Comparison of ENCODE assay signal across 11 mouse cellular contexts in the genomic region with DNA sequence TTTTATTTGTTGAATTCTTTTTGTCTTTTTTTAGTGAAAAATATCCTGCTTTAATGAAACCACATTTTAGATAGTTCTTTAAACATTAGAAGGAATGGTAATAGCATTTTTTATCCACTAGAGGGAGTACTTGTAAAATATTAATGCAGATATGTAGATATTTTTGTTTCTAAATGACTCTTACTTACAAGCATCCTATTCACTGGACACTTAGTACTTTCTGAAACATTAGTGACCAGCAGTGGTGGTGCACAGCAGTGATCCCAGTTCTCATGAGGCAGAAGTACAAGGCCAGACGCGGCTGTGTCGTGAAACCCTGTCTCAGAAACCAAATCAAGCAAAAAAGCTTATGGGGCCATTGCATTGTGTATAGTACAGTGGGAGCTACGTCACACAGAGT. TPM values are rescaled to one million over a fixed set of nuclear protein-coding genes. Genes with fewer than 3 reads are reported as not detected.
DNase-seq lines count a peak whose midpoint lies in the region; ATAC-seq and TF ChIP-seq lines count a peak whose summit lies in the region.
"Had no signal": no experiment of that assay in that cellular context is flagged by ENCODE, and none has a peak within 500 bp of the region (broad histone marks: within the 10 kb centered on the region; RNA-seq: fewer than 3 reads in every experiment).

No protein-coding gene starts in this region.

- H3K9me3 ChIP-seq in lung, postnatal 0 days (ENCODE audit: low read length): no peaks in the 10 kb centered on the region

- WGBS in heart, adult 2 months: 92% methylated on average over 4 of the region's 4 CpGs
- whole genome bisulfite sequencing in lung, postnatal 0 days: 88% methylated on average over 4 of the region's 4 CpGs

- H3K4me1 ChIP-seq in heart, adult 2 months (ENCODE audit: control insufficient read depth, insufficient read depth, low read length): no peaks in the 10 kb centered on the region
- no peaks in the 10 kb centered on the region for H3K4me1 ChIP-seq in lung, postnatal 0 days (ENCODE audit: insufficient read depth, low read depth, low read length)

- H3K4me3 ChIP-seq in heart, adult 2 months: no peak overlapping the region
- H3K4me3 ChIP-seq in lung, postnatal 0 days (ENCODE audit: low read depth, low read length): no peak overlapping the region
- H3K4me3 ChIP-seq: myocyte had no signal

- H3K27ac ChIP-seq in heart, adult 2 months: no peak overlapping the region
- no peak overlapping the region for H3K27ac ChIP-seq in lung, postnatal 0 days (ENCODE audit: low read length)

- no peak overlapping the region for H3K9ac ChIP-seq in heart, adult 2 months (ENCODE audit: low read depth, low read length)
- H3K9ac ChIP-seq in lung, postnatal 0 days (replicated peaks; ENCODE audit: low read depth): no peak overlapping the region

- peak; percentile 86 for TF ChIP-seq CTCF in heart, adult 2 months (IDR thresholded peaks at IDR 0.05)
- TF ChIP-seq CTCF in lung, postnatal 0 days (IDR thresholded peaks at IDR 0.05): peak; percentile 38
- TF ChIP-seq CTCF in brain, embryonic 14.5 days (IDR thresholded peaks at IDR 0.05; ENCODE audit: borderline replicate concordance, extremely low read depth, insufficient read depth, insufficient read length): peak; percentile 23; the same call in 1 of the 2 replicates

- H3K79me2 ChIP-seq in heart, adult 2 months (replicated peaks; ENCODE audit: control insufficient read depth, insufficient read depth, low read length): no peaks in the 10 kb centered on the region

- ATAC-seq in lung, postnatal 0 days: no peak
- ATAC-seq in frontal cortex, adult (ENCODE audit: low TSS enrichment): no peak

- no peak for DNase-seq in heart, adult 2 months
- DNase-seq in heart, adult 9 months (ENCODE audit: low spot score in 2 of 2): no peak
- DNase-seq in lung, postnatal 0 days (ENCODE audit: low spot score): peak; percentile 63
- no peak for DNase-seq in lung, postnatal 10 days
- peak; percentile 22 for DNase-seq in brain, embryonic 14.5 days (ENCODE audit: low read depth)
- DNase-seq in splenic B cell, adult 2 months (ENCODE audit: low read depth, low spot score): peak; percentile 29
- DNase-seq: heart, postnatal 4 days had no signal

- no peak for TF ChIP-seq POLR2A in heart, adult 2 months (IDR thresholded peaks at IDR 0.05; ENCODE audit: insufficient read depth, low read depth, low read length)
- no peak for TF ChIP-seq POLR2A in brain, embryonic 14.5 days (IDR thresholded peaks at IDR 0.05; ENCODE audit: borderline replicate concordance, extremely low read depth, insufficient read depth, insufficient read length, poor library complexity, severe bottlenecking)

- no peaks in the 10 kb centered on the region for H3K36me3 ChIP-seq in heart, adult 2 months (ENCODE audit: control insufficient read depth, insufficient read depth, low read length)
- H3K36me3 ChIP-seq in lung, postnatal 0 days (ENCODE audit: insufficient read depth, low read length): peaks cover 26% of the 10 kb centered on the region
- H3K36me3 ChIP-seq in splenic B cell, adult 2 months (ENCODE audit: control insufficient read depth, insufficient read depth, low read length, poor library complexity, severe bottlenecking): peaks cover 7% of the 10 kb centered on the region

- intact Hi-C loops in heart, adult 2 months (cut with DNase I): no loop called here

- H3K4me2 ChIP-seq in lung, postnatal 0 days (replicated peaks; ENCODE audit: low read depth, low read length): no peak overlapping the region

- TF ChIP-seq EP300 in heart, adult 2 months (IDR thresholded peaks at IDR 0.05; ENCODE audit: insufficient read depth, low read depth, low read length): no peak
- TF ChIP-seq EP300 in lung, postnatal 0 days (IDR thresholded peaks at IDR 0.05): no peak

- H3K27me3 ChIP-seq in heart, adult 2 months (ENCODE audit: control insufficient read depth, insufficient read depth, low read length): no peaks in the 10 kb centered on the region
- H3K27me3 ChIP-seq in lung, postnatal 0 days (replicated peaks; ENCODE audit: insufficient read depth, low read length): no peaks in the 10 kb centered on the region
- no peaks in the 10 kb centered on the region for H3K27me3 ChIP-seq in splenic B cell, adult 2 months (ENCODE audit: control insufficient read depth, insufficient read depth, low read length, poor library complexity, severe bottlenecking)

RNA-seq across cellular contexts. Expression of gene D6Wsu163e, which starts 8.6 kb away (rescaled TPM):
- 10 to 100 TPM; 11.0 to 11.3 TPM for total RNA-seq in heart, adult 2 months (2021)
- polyA plus RNA-seq in heart, adult 2 months (2012; rRNA removed): 3.8 and 8.1 TPM in 2 replicates
- polyA plus RNA-seq in lung, postnatal 0 days (2015; fragmentation: Nextera tagmentation; extraction: Ambion mirVana): 12.3 and 13.7 TPM in 2 replicates
- 21.2 and 22.4 TPM in 2 replicates for polyA plus RNA-seq in brain, embryonic 14.5 days (2012; rRNA removed)

RNA-seq across cellular contexts. Expression of gene Rad51ap1, which starts 8.9 kb away (rescaled TPM):
- total RNA-seq in heart, adult 2 months (2021): under 1 TPM; 0.36 to 0.44 TPM
- polyA plus RNA-seq in heart, adult 2 months (2012; rRNA removed): 0.82 and 2.4 TPM in 2 replicates
- polyA plus RNA-seq in lung, postnatal 0 days (2015; fragmentation: Nextera tagmentation; extraction: Ambion mirVana): 5.3 and 7.5 TPM in 2 replicates
- 16.8 and 33.8 TPM in 2 replicates for polyA plus RNA-seq in brain, embryonic 14.5 days (2012; rRNA removed)

RNA-seq across cellular contexts. Expression of gene Dyrk4, which starts 26.7 kb away (rescaled TPM):
- total RNA-seq in heart, adult 2 months (2021): not detected
- polyA plus RNA-seq in heart, adult 2 months (2012; rRNA removed): 0.04 TPM in 1 of 2 replicates, not detected in the other
- 0.23 and 0.37 TPM in 2 replicates for polyA plus RNA-seq in lung, postnatal 0 days (2015; fragmentation: Nextera tagmentation; extraction: Ambion mirVana)
- 0.06 TPM in 1 of 2 replicates, not detected in the other for polyA plus RNA-seq in brain, embryonic 14.5 days (2012; rRNA removed)
- total RNA-seq: adrenal gland, postnatal 4 days; common myeloid progenitor, adult 5-6 weeks; heart, postnatal 4 days had no signal

Comparison
In these comparisons a context has a peak if more than half of its experiments do, and no peak if none do; other contexts are left out.
1. DNase-seq: peak in lung, postnatal 0 days (single experiment), brain, embryonic 14.5 days (single experiment) and splenic B cell, adult 2 months (single experiment); none in heart, adult 2 months (0 of 2), heart, adult 9 months (0 of 2) and lung, postnatal 10 days (single experiment).
2. CTCF ChIP-seq: peak in every context shown above with its lines; median percentile 86 in heart, adult 2 months; 38 in lung, postnatal 0 days; 23 in brain, embryonic 14.5 days.